Mouse (Mus musculus): ENCODE measurements around the gene Appl2.

Gene Appl2

DNA sequence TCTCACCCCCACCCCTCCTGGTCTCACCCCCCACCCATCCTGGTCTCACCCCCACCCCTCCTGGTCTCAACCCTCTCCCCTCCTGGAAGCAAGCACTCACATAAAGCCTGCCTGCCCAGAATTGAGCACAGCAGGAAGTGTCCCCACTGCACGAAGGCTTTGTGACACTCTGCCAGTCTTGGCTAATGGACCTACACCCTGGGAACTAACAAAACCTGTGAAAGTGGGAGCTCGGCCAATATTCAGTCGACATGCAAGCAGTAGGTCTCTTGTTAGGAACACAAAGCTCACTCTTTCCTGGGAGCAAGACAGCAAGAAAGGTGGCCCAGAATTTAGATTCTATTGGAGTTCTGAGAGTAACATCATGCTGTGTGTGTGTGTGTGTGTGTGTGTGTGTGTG lies 17.6 kb downstream of the Appl2 start:
- no peak for DNase-seq

DNA sequence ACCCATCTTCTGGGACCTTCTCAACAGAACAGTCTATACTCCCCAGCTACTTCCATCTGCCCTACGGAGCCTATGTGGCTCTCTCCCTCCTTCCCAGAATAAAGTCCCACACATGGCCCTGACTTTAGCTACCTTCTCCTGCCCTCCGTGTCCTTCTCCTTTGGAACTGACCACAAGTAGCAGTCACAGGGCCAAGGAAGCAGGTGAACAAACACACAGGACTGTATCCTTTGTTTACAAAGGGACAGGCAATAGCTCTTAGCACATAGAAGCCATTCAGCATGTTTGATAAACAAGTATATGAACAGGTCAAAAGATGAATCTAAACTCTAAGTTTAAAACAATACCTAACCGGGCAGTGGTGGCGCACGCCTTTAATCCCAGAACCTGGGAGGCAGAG lies 18.7 kb downstream of the Appl2 start:
- no peak for DNase-seq

GRCm38 (mm10) chr10:83629190-83629781 lies 19.3 kb downstream of the Appl2 start:
- DNase-seq, result no peak

DNA sequence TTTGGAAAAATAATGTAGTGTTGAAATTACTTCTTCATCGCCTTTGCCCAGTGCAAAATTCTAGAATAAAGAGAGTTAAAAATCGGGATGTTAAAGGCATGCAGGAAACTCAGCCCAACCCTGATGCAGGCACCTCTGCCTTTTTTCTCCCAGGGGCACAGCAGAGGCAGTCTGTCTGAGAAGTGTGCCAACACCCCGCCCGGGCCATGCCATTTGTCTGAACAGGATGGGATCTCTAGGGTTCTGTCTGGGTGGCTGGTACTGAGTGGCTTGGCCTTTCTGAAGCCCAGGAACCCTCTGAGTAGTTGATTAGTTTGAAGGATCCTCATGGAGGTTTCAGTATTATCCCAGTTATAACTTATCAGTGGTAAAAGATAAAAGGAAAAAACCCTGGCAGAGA lies 20.3 kb downstream of the Appl2 start:
- DNase-seq, result no peak

DNA sequence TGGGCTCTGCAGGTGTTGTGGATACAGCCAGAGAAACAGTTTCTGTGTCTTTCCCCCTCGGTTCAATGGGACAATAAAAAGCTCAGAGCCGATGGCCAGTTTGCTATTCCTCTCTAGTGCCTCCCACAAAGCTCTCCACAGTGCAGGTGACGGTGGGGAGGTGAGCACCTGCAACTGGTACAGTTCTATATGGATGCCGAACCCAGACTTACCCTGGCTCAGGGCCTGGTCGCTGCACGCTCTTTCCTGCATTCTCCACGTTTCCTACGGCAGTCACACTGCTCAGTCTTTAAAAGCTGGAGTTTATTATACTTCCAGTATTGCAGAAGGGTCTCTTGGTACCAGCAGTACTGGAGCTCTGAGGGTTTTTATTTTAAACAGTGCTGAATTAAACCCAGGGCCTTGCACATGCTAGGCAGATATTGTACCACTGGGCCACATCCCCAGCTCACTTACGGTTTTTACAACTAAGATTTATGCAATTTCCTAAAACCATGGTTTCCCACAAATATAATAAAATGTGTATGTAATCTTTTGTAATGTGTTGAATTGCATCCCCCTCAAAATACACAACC lies 21.3 kb downstream of the Appl2 start:
- DNase-seq, result no peak

DNA sequence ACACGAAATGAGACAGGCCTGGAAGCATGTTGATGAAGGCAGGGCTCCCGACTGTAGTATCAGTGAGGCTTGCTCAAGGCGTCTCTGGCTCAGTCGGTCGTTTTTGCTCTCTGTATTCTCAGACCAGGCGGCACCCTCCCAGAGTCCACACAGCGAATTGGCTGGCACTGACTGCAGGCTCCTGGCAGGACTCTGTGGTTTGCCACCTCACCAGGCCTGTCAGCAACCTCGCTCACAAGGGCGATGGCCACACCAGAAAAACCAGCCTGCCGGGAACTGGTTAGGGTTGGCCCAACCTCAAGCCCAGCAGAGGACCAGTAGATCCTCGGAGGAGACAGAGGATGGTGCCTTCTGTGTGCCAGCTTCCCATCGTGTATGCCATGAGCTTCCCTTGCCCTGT lies 23.7 kb downstream of the Appl2 start:
- DNase-seq, result no peak

DNA sequence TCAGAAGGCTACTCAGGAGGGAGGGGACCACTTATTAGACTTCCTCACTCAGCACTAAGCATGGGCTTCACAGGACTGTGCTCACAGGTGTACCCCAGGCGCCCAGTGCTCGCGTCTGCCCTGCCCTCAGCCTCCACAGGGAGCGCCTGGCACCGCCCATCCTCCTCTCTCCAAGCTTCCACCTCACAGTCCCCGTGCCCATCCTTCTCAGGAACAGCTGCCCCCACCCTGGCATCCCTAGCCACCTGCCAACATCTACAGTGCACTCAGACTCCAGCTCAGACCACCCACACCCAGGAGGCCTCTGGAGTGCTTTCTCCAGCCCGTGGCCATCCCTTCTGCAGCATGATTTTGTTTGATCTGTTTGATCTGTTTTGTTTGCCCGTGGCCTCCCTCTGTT lies 24.5 kb downstream of the Appl2 start:
- no peak for DNase-seq

- DNase-seq, result no peak
Observed at GRCm38 (mm10) chr10:83620350-83621055, 28.0 kb downstream of the Appl2 start.

GRCm38 (mm10) chr10:83618819-83619440 lies 29.6 kb downstream of the Appl2 start:
- peak; percentile 22 for DNase-seq

GRCm38 (mm10) chr10:83617366-83617765 lies 31.2 kb downstream of the Appl2 start:
- peak; percentile 28 for DNase-seq

DNA sequence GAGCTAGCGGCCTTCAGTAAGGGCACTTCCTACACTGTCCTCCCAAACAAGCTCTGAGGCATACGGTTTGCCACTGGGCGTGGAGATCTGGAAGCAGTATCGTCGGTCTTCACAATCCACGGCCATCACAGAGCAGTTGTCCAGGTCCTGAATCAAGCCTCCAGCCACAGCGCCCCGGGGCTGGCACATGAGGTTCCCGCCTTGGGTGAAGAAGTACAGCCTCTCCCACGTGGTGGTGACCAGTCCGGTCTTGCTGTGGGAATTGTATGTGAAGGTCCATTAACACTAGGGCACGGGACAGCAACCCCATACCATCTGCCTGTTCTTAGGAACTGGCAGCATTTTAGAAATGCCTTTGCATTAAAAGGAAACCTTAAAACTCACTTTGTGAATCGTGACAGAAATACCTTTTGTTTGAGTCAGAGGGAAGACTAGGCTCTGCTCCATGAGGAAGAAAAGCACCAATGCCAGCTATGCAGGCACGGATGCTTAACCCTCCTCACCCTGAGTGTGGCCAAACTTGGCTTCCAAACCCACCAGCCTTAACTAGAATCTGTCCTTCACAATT lies 35.8 kb downstream of the Appl2 start:
- DNase-seq, result no peak

DNA sequence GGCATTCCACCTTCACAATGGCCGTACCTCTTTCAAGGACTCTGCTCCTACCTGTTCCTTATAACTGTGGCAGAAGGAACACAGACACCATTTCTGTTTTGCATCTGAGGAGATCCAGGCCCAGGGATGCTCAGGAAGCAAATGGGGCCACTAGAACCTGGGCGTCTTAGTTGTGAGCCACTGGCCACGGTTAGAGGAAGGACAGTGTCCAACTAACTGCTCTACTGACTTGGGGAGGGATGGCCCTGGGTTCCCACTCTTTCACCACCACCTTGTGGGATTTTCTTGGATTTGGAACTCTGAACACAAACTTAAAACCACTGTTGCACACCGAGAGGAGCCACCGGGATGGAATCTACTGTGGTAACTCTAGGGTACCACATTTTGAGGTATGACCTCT lies 36.7 kb downstream of the Appl2 start:
- no peak for DNase-seq

GRCm38 (mm10) chr10:83610518-83610917 lies 38.0 kb downstream of the Appl2 start:
- no peak for DNase-seq

GRCm38 (mm10) chr10:83608596-83608995 lies 39.9 kb downstream of the Appl2 start:
- no peak for DNase-seq

DNA sequence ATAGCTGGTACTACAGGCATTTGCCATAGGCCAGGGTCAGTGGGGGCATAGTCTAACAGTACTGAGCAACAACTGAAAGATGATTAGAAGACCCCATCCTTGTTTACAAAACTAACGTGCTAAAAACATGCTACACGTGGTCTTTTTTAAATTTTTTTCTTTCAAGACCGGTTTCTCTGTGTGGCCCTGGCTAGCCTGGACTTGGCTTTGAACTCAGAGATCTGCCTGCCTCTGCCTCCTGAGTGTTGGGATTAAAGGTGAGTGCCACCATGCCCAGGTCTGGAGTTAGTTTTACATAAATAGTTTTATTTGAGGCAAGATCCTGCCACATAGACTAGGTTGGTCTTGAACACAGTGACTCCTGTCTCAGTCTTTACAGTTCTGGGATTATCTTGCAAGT lies 41.4 kb downstream of the Appl2 start:
- no peak for DNase-seq

DNA sequence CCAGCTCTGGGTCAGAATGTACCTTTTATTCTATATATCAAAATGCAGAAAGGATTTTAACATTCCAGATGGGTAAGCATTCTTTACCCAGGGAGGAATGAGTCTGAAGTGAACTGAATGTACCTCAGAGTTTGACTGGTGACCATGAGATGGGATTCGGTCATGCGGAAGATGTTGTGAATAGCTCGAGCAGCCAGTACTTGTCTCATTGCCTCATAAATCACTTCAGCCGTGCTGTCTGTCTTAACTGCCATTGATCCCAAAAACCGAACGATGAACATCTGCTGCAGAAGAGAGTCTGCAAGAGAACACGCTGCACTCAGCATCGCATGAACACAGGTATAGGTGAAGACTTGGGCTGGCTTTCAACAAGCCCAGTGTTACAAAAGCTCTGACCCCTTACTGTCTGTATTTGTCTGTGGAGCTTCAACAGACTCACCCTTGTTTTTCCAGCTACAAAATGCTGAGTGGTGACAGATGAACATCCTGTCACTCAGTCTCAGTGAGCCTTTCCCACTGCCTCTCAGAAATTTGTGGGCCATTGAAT lies 42.8 kb downstream of the Appl2 start:
- no peak for DNase-seq

DNA sequence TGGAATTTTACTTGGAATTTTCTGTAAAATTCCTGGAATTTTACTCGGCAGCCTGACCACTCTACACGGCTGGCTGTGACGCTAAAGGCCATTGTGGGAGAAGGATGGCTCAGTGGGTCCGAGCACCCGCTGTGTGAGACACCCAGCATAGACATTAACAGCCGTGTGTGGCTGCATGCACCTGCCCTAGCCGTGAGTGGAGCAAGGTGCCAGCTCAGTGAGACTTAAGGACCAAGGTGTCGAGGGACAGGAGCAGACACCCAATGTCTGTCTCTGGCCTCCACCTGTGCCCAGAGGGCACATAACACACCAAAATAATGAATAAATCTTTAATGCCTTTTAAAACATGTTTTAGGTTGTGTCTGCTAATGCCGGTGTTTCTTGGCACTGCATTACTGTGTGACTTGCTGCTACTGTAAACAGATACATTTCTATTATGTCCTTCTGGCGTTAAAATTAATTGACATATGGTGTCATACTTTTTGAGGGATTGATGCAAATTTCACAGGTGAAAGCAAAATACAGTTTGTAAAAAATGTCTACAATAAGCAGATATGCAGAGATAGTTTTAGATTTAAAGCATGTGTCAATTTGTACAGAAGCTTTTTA lies 44.5 kb downstream of the Appl2 start:
- DNase-seq, result no peak

GRCm38 (mm10) chr10:83600650-83601049 lies 47.9 kb downstream of the Appl2 start:
- no peak for DNase-seq

DNA sequence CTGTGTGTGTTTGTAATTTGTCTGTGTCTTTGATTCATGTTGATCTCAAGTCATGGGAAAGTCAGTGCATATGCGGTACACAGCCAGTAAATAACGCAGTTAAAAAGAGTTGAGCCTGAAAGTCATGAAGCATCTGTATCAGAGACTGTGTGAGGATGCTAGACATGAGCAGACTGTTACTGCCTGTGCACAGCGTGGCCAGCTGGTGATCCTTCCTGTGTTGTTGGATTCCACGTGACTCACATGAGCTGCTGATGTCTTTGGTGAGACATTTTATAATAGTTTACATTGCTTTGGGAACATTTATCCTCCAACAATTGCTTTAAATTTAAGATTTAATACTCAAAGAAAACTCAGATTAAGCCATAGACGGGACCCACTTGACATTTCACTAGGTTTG lies 54.0 kb downstream of the Appl2 start:
- DNase-seq, result no peak

DNA sequence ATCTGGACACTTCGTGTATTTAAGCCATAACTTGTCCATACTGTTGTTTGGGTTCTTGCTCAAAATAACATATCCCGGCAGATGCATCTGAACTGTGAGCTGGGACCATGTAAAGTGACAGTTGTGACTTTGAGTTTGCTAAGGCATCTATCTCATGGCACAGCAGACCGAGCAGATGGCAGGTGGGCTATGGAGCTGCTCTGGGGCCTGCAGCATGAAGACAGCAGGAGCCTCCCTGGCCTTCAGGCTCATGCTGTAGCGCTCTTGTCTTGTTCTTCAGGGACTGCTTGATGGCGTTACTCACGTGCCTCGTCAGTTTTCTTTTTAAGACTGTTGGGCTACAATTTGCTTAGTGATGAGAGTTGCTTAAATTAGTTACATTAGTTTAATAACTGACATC lies 55.9 kb downstream of the Appl2 start:
- DNase-seq, result no peak

GRCm38 (mm10) chr10:83590801-83591200 lies 57.7 kb downstream of the Appl2 start:
- no peak for DNase-seq

- DNase-seq, result no peak
Observed at GRCm38 (mm10) chr10:83565449-83566441, 82.8 kb downstream of the Appl2 start.

All from kidney, adult 9 months (tissue).